Mouse (Mus musculus) liver, embryonic 11.5 days (tissue): Measurements from ENCODE around the gene Serinc3. TPM values are rescaled to one million over a fixed set of nuclear protein-coding genes. Genes with fewer than 3 reads are reported as not detected.

Source experiments
- ATAC-seq: fragments of 200-750 bp; cut with Nextera tagmentation; replicated peaks from 2 replicates; pipeline ENCODE4 v1.8.0; 2017; ENCODE audit warnings: moderate number of reproducible peaks, mild to moderate bottlenecking, moderate TSS enrichment, moderate library complexity; ENCODE audit not compliant: low FRiP score
- DNase-seq: peaks from one replicate; pipeline ENCODE4 v3.0.0-alpha.2; 2017; ENCODE audit warnings: low spot score
- H3K27ac ChIP-seq: fragments of 300-500 bp; sonication (generic); 2 replicates; pipeline ENCODE4 v1.5.1; 2014; ENCODE audit warnings: mild to moderate bottlenecking, low read depth, low read length, control low read depth
- H3K27me3 ChIP-seq: fragments of 300-500 bp; sonication (generic); replicated peaks from 2 replicates; pipeline ENCODE4 v1.6.1; 2014; ENCODE audit warnings: low read length, mixed read lengths; ENCODE audit not compliant: control insufficient read depth, insufficient read depth
- H3K36me3 ChIP-seq: fragments of 300-500 bp; sonication (generic); 2 replicates; pipeline ENCODE4 v1.6.1; 2014; ENCODE audit warnings: mild to moderate bottlenecking, low read length, moderate library complexity, mixed read lengths; ENCODE audit not compliant: control insufficient read depth, insufficient read depth
- H3K4me1 ChIP-seq: fragments of 300-500 bp; sonication (generic); replicated peaks from 2 replicates; pipeline ENCODE4 v1.6.1; 2014; ENCODE audit warnings: low read length, mixed read lengths; ENCODE audit not compliant: control insufficient read depth, insufficient read depth
- H3K4me2 ChIP-seq: fragments of 300-500 bp; sonication (generic); 2 replicates; pipeline ENCODE4 v1.6.1; 2014; ENCODE audit warnings: mild to moderate bottlenecking, control low read depth, moderate library complexity
- H3K4me3 ChIP-seq: fragments of 300-500 bp; sonication (generic); 2 replicates; pipeline ENCODE4 v1.5.1; 2014; ENCODE audit warnings: low read depth, low read length, control low read depth
- H3K9ac ChIP-seq: fragments of 300-500 bp; sonication (generic); 2 replicates; pipeline ENCODE4 v1.6.1; 2014; ENCODE audit warnings: low read depth, low read length, control low read depth
- H3K9me3 ChIP-seq: fragments of 300-500 bp; sonication (generic); 2 replicates; pipeline ENCODE4 v1.6.1; 2016; ENCODE audit warnings: low read length, inconsistent platforms, mixed read lengths; ENCODE audit not compliant: control insufficient read depth
- WGBS: fragments of 180-500 bp; shearing (Covaris S2); extraction: QIAGEN DNeasy Blood & Tissue Kit; methylation state at CpG from one replicate; pipeline ENCODE4 v1.1.7; 2014; 5-methylcytosine and 5-hydroxymethylcytosine counted together
- polyA plus RNA-seq: library from polyadenylated mRNA; unstranded; fragments of >200 nt; fragmentation: Nextera tagmentation; extraction: Ambion mirVana; gene quantifications from 2 replicates; pipeline ENCODE4 v1.2.1, GENCODE M21; 2014

The Serinc3 gene
- polyA plus RNA-seq, 1 experiment from 2014 or later = 116 TPM

DNA sequence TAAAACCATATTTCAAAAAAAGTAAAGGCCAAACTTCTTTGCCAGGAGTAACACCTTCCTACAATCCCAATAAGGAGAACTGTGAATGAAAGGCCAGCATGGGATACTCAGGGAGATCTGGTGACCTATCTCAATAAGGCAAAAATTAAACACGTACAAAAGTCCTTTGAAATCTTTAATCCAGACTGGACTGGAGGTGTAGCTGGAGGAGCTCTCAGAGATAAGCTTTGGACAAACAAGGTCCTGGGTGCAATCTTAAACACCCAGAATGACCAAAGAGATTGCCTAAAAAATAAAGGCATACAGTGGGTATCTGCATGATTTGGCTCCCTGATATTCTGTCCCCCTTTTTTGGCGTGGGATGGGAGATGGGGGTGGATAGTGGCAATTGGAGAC, 1.4 kb downstream of the Serinc3 start:
- H3K9ac ChIP-seq = peak overlapping the region; percentile 82
- 34% methylated on average over 2 of the region's 2 CpGs for WGBS
- peak overlapping the region; percentile 75 for H3K4me3 ChIP-seq
- peaks cover 47% of the 10 kb centered on the region for H3K4me1 ChIP-seq
- H3K4me2 ChIP-seq = peak overlapping the region; percentile 79
- DNase-seq = no peak
- H3K27ac ChIP-seq = peak overlapping the region; percentile 98
- H3K27me3 ChIP-seq = no peaks in the 10 kb centered on the region
- H3K36me3 ChIP-seq = peaks cover 11% of the 10 kb centered on the region; the same call in 1 of the 2 replicates
- H3K9me3 ChIP-seq = no peaks in the 10 kb centered on the region
- no peak for ATAC-seq

DNA sequence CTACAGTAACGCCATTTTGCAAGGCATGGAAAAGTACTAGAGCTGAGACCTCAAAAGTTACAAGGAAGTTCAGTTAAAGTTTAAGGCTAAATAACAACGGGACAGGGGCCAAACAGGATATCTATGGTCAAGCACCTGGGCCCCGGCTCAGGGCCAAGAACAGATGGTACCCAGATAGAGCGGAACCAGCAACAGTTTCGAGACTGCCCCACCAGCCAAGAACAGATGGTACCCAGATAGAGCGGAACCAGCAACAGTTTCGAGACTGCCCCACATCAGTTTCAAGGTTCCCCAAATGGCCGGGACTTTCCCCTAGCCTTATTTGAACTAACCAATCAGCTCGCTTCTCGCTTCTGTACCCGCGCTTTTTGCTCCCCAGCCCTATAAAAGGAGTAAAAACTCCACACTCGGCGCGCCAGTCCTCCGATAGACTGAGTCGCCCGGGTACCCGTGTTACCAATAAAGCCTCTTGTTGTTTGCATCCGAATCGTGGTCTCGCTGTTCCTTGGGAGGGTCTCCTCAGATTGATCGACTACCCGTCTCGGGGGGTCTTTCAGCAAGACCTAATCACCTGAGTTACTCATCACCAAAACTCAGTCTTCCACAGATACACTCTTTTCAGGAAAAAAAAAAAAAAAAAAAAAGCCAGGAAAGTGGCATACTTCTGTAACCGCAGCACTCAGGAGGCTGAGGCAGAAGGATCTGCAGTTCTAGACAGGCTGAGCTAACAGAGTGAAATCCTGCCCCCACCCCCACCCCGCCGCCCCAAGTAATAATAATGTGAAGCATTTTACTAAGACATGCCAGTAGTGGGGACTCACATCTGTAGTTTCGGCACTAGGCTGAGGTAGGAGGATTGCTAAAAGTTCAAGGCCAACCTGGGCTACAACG, 2.0 kb downstream of the Serinc3 start:
- peak; percentile 77 for ATAC-seq
- WGBS = 46% methylated on average over 30 of the region's 30 CpGs
- Histone ChIP-seq H3K36me3 (peaks cover 11% of the 10 kb centered on the region; the same call in 1 of the 2 replicates), H3K9me3 (no peaks in the 10 kb centered on the region), H3K4me3 (peak overlapping the region; percentile 75), H3K4me1 (peaks cover 53% of the 10 kb centered on the region), H3K4me2 (peak overlapping the region; percentile 79), H3K27ac (peak overlapping the region; percentile 98), H3K9ac (peak overlapping the region; percentile 82), H3K27me3 (no peaks in the 10 kb centered on the region)
- DNase-seq = peak; percentile 72

GRCm38 (mm10) chr2:163641681-163642080, 3.2 kb downstream of the Serinc3 start:
- WGBS = 29% methylated on average over 3 of the region's 3 CpGs
- no peak for ATAC-seq
- Histone ChIP-seq H3K36me3 (peaks cover 16% of the 10 kb centered on the region; the same call in 1 of the 2 replicates), H3K9ac (peak overlapping the region; percentile 59), H3K4me3 (peak overlapping the region; percentile 37), H3K4me2 (peak overlapping the region; percentile 79), H3K27ac (peak overlapping the region; percentile 98), H3K27me3 (no peaks in the 10 kb centered on the region), H3K9me3 (no peaks in the 10 kb centered on the region), H3K4me1 (peaks cover 62% of the 10 kb centered on the region)
- DNase-seq = no peak

GRCm38 (mm10) chr2:163640493-163640892, 4.4 kb downstream of the Serinc3 start:
- peaks cover 23% of the 10 kb centered on the region for H3K36me3 ChIP-seq
- no peak overlapping the region for H3K9ac ChIP-seq
- DNase-seq = no peak
- H3K27me3 ChIP-seq = no peaks in the 10 kb centered on the region
- 66% methylated on average over 3 of the region's 3 CpGs for WGBS
- H3K27ac ChIP-seq = peak overlapping the region; percentile 98; the same call in 1 of the 2 replicates
- H3K4me1 ChIP-seq = peaks cover 55% of the 10 kb centered on the region
- H3K4me2 ChIP-seq = peak overlapping the region; percentile 79
- no peaks in the 10 kb centered on the region for H3K9me3 ChIP-seq
- ATAC-seq = no peak
- no peak overlapping the region for H3K4me3 ChIP-seq

- 0 out of 2 replicates have a peak overlapping the region, but pooled peaks have one; percentile 1 for H3K9ac ChIP-seq
- peaks cover 52% of the 10 kb centered on the region for H3K4me1 ChIP-seq
- ATAC-seq (no peak), DNase-seq (no peak)
- no peak overlapping the region for H3K4me3 ChIP-seq
- peaks cover 37% of the 10 kb centered on the region for H3K36me3 ChIP-seq
- peak overlapping the region; percentile 52; the same call in 1 of the 2 replicates for H3K27ac ChIP-seq
- H3K27me3 ChIP-seq = no peaks in the 10 kb centered on the region
- WGBS = 39% methylated on average over 5 of the region's 5 CpGs
- H3K9me3 ChIP-seq = no peaks in the 10 kb centered on the region
- H3K4me2 ChIP-seq = peak overlapping the region; percentile 16
Observed at GRCm38 (mm10) chr2:163637655-163638266, 7.2 kb downstream of the Serinc3 start.

DNA sequence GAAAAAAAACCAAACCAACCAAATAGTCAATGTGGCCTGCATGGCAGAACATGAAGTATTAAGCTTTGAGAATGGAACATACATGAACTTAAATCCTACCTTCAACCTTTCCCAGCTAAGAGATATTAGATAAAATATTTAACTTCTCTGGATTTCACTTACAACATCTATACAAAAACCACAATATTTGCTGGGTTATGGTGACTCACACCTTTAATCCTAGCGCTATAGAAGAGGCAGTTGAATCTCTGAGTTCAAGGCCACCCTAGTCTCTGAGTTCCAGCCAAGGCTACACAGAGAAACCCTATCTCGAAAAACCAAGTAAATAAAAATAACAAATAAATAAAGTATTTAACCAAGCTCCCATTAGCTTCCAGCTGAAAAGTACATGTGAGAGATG, 8.9 kb downstream of the Serinc3 start:
- no peak overlapping the region for H3K9ac ChIP-seq
- H3K4me1 ChIP-seq = peaks cover 37% of the 10 kb centered on the region
- no peak overlapping the region for H3K4me2 ChIP-seq
- H3K4me3 ChIP-seq = no peak overlapping the region
- 86% methylated on average over 2 of the region's 2 CpGs for WGBS
- H3K27ac ChIP-seq = no peak overlapping the region
- H3K27me3 ChIP-seq = no peaks in the 10 kb centered on the region
- H3K36me3 ChIP-seq = peaks cover 50% of the 10 kb centered on the region
- H3K9me3 ChIP-seq = no peaks in the 10 kb centered on the region
- ATAC-seq (no peak), DNase-seq (no peak)

DNA sequence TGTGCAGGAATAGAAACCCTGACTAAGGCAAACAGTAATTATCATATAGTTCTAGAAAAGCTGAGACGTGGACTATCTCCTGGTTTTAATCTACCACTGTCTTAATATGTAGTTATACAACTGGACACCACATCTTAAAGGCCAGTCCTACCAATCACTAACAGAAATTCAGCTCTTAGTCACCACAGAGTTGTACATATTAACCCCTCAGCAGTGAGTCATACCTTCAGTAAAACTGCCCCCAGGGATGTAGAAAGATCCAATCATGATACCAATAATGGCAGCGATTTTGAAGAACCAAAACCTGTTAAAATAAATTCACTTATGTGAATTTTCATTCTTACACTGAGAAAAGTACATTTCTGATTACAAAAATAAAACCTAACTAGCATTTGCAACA, 10.7 kb downstream of the Serinc3 start:
- WGBS = 87% methylated on average over 2 of the region's 2 CpGs
- Histone ChIP-seq H3K4me1 (peaks cover 19% of the 10 kb centered on the region), H3K27ac (no peak overlapping the region), H3K36me3 (peaks cover 59% of the 10 kb centered on the region), H3K9me3 (no peaks in the 10 kb centered on the region), H3K4me2 (no peak overlapping the region), H3K9ac (no peak overlapping the region), H3K4me3 (no peak overlapping the region), H3K27me3 (no peaks in the 10 kb centered on the region)
- no peak for DNase-seq
- no peak for ATAC-seq

DNA sequence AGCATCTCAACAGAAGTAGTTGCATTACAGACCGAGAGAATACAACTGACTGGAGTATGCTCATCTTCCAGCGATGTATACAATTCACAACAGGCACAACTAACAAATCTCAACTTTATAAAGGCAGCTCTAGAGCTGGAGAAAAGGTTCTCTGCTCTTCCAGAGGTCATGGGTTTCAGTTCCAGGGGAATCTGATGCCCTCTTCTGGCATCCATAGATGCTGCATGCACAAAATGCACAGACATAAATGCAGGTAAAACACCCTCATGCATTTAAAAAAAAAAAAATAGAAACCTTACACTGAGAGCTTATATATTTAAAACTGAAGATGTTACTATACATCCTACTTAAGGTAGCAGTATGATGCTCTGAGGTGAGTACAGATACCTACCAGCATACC, 13.2 kb downstream of the Serinc3 start:
- WGBS = 94% methylated on average over 2 of the region's 2 CpGs
- Histone ChIP-seq H3K27ac (no peak overlapping the region), H3K4me3 (no peak overlapping the region), H3K36me3 (peaks cover 71% of the 10 kb centered on the region), H3K9me3 (no peaks in the 10 kb centered on the region), H3K27me3 (no peaks in the 10 kb centered on the region), H3K9ac (no peak overlapping the region), H3K4me1 (no peaks in the 10 kb centered on the region), H3K4me2 (no peak overlapping the region)
- no peak for DNase-seq
- no peak for ATAC-seq
